Mouse (Mus musculus) megakaryocyte-erythroid progenitor cell, adult 5-6 weeks (primary cell): Measurements from ENCODE around the gene Tbc1d13. TPM values are rescaled to one million over a fixed set of nuclear protein-coding genes. Genes with fewer than 3 reads are reported as not detected.
A peak's percentile ranks its signal among the peaks of the same experiment; 100 is the strongest.

Experiments used
- ATAC-seq: replicated peaks from 2 replicates; pipeline ENCODE4 v1.8.0; 2016; ENCODE audit warnings: mild to moderate bottlenecking, inconsistent platforms; ENCODE audit not compliant: severe bottlenecking, poor library complexity, low FRiP score, low TSS enrichment
- total RNA-seq, 2 experiments: library from RNA; stranded (forward) in 1 of 2; stranded (reverse) in 1 of 2; fragments of 200-1000, 215-1000 nt in 1 of 2; fragments of >200 nt in 1 of 2; fragmentation: Nextera tagmentation in 1 of 2; gene quantifications; 2 replicates each; pipeline ENCODE4 v1.2.3; 2014 to 2017

The Tbc1d13 gene
- total RNA-seq (2014; fragmentation: Nextera tagmentation) (39.9 and 48.0 TPM in 2 replicates), total RNA-seq (2017) (22.5 and 36.4 TPM in 2 replicates)

GRCm38 (mm10) chr2:30133613-30134377 lies at the start of gene Tbc1d13:
Gene Tbc1d13 (plus strand): TSS chr2:30133746.
- peak; percentile 87 for ATAC-seq

- no peak for ATAC-seq
These were observed 49.4 kb upstream of the Tbc1d13 start for GRCm38 (mm10) chr2:30084113-30084512.

GRCm38 (mm10) chr2:30084632-30085031 lies 48.9 kb upstream of the Tbc1d13 start:
- no peak for ATAC-seq

DNA sequence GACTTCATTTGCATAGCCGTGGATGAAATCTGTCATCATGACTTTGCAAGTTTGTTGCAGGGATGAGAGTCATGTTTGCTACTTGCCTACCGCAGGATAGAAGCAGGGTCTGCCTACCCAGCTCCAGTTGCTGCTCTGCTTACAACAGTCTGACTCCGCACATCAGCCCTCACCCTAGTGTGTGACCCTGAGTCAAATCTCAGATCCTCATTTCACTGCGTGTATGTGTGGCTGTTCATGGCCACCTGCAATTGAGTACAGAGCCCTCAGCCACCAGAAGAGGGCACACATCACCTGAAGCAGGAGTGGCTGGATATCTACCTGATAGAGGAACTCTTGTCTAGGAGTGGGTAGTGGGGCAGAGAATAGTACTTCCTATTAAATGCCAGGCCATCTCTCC lies 46.2 kb upstream of the Tbc1d13 start:
- no peak for ATAC-seq

DNA sequence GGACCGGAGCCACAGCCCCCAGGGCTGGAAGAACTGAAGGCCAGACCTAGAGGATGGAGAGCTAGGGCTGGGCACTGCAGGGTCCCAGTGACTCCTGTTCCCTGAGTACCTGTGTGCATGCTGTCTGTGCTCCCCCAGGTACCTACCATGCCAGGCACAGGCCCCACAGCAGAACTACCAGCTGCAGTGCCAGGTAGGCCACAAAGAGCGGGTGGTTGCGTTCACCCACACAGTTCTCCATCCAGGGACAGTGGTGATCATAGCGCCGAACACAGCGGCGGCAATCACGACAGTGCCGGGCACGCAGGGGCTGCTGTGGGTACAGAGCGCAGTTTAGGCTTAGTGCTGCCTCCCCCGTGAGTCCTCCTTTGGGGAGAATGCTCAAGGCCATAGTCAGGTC lies 42.0 kb upstream of the Tbc1d13 start:
- no peak for ATAC-seq

DNA sequence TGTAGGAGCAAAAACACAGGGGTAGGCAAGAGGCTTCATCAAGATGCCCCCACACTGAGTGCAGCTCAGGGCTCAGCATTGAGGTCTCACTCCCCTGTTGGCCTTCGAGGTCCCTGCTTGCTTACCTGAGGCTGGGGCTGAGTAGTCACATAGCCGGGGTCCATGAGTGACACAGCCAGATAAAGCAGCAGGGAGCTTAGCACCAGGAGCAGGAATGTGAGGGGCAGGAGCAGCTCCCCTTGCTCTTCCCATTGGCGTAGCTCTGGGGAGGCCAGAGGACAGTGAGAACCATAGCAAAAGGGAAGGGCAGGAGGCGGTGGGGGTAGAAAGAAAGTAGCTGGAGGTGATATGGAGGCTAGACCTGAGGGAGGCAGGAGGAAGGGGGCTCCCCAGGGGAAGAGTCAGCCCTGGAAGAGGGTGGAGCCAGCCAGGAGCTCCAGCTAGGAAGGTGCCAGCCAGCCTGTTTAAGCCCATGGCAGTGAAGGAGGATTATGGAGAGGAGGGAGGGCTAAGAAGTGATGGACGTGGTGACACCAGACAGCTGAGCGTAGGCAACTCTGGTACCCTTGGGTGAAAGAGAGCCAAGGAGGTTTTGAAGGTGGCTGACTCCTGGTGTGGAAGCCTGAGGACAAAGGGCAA lies 41.1 kb upstream of the Tbc1d13 start:
- no peak for ATAC-seq

DNA sequence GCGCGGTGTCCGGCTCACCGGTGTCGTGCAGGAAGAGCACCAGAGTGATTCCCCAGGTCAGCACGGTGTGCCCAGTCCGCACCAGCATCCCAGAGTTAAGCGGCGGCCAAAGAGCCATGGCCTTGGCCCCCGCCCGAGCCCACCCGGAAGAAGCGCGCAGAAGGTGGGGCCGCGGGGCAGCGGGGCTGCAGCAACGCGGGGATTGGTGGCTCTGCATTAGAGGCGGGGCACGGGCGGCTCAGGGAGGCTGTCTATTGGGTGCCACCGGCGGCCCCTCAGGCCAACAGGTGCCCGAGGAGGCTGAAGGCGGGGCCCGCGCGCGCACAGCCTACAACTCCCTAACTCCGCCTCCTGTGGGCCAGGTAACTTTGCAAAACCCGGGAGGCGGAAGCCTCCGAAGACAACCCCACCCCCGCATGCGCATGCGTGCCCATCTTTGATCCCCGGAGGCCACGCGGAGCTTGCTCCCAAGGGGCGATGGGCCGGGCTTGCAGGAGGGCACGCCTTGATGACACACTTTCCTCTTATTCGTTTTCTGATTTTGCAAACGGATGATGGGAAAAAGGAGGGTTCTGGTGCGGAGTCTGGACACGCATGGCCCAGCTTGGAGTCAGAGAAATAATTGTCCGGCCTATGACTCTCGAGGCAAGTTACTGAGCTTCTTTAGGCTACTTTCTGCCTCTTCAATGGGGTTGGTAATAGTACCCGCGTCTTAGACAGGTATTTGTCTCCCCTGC lies 39.9 kb upstream of the Tbc1d13 start, which contains the start of gene Zdhhc12:
TSS of gene Zdhhc12 (minus strand) at position 178 of the 737 bp plus-strand sequence.
- peak; percentile 94 for ATAC-seq

GRCm38 (mm10) chr2:30094208-30094588 lies 39.3 kb upstream of the Tbc1d13 start:
- no peak for ATAC-seq

DNA sequence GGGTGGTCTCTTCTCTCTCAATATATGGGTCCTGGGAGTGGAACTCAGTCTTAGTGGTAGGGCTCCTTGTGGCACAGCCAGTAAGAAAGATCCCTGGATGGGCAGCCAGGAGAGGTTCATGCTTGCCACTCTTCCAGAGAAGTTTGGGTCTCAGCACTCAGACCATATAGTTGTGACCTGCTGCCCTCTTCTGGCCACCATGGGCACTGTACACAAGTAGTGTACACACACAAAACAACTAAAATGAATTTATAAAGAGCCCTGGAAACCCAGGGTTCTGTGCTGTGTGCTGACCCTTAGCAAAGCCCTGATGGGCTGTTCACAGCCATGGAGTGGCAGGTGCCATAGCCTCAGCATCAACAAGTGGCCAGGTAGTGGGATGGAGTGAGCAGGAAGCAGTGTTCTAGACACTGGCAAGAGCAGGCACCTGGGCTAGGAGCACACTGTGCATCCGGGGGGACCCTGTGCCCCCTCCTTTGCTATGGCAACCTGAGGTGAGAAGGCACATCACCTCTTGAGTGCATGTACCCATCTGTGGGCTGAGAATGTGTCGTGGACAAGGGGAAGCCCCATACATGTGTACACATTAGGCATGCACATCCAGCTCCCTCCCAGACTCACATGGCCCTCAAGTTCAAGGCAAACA lies 37.5 kb upstream of the Tbc1d13 start:
- ATAC-seq: peak; percentile 46

DNA sequence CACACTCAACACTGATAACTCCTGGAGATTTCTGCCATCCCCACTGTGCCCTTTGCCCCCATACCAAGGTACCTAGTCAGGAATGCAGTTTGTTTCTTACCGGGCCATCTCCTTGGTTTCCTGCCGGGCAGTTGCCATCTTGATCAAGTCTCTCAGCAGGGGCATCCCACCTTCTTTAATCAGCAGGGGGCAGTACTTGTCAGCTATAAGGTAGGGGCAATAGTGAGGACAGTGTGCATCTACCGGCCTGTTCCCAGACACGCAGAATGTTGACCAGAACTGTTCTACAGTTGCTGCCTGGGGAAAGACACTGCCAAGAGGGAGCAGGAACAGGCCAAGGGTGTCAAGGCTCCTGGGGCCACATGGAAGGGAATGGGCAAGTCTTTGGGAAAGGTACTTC lies 33.3 kb upstream of the Tbc1d13 start:
- no peak for ATAC-seq

GRCm38 (mm10) chr2:30106364-30106763 lies 27.2 kb upstream of the Tbc1d13 start:
- ATAC-seq: peak; percentile 75

GRCm38 (mm10) chr2:30107646-30108045 lies 25.9 kb upstream of the Tbc1d13 start:
- ATAC-seq: no peak

GRCm38 (mm10) chr2:30108260-30108659 lies 25.3 kb upstream of the Tbc1d13 start:
- ATAC-seq: no peak

- ATAC-seq: peak; percentile 86
These were observed 22.0 kb upstream of the Tbc1d13 start for GRCm38 (mm10) chr2:30111500-30111899.

DNA sequence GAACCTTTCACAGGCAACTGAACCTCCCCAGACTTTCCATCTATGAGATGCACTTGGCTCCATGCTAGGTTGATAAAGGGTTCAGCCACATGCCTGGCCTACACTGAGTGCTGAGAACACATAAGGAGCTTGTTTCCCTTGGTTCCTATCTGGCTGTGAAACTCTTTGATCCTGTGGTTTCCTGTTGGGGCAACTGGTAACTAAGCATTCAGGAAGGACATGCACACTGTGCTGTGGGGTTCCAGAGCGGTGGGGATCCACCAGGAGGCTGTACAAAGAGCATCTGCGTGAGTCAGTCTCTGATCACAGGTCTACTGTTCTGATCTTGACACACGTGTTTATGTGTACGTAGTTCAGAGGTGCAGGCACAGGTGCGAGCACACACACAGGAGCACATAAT lies 21.0 kb upstream of the Tbc1d13 start:
- peak; percentile 12; the same call in 1 of the 2 replicates for ATAC-seq

GRCm38 (mm10) chr2:30119641-30120051 lies 13.9 kb upstream of the Tbc1d13 start:
- no peak for ATAC-seq

- no peak for ATAC-seq
These were observed 13.3 kb upstream of the Tbc1d13 start for GRCm38 (mm10) chr2:30120269-30120668.

DNA sequence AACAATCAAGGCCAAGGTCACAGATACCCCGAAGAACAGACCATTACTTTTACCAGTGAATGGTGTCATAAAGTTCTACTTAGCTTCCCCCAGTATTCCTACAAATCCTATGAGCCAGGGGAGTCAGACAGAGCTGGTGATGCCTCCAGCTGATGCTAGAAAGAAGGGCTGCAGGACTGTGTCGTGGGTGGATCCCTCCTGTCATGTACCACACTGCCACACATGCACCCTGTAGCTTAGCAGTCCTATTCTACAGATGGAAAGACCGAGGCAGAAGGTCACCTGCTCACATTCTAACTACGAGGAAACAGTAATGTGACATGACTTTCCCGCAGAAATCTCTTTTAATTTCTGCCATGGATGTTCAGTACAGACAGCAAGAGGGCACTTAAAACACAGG lies 10.8 kb upstream of the Tbc1d13 start:
- ATAC-seq: no peak

GRCm38 (mm10) chr2:30123729-30124471 lies 9.6 kb upstream of the Tbc1d13 start:
- ATAC-seq: peak; percentile 10; the same call in 1 of the 2 replicates
